Mouse (Mus musculus): ENCODE measurements around the gene Trabd2b.

Gene Trabd2b

DNA sequence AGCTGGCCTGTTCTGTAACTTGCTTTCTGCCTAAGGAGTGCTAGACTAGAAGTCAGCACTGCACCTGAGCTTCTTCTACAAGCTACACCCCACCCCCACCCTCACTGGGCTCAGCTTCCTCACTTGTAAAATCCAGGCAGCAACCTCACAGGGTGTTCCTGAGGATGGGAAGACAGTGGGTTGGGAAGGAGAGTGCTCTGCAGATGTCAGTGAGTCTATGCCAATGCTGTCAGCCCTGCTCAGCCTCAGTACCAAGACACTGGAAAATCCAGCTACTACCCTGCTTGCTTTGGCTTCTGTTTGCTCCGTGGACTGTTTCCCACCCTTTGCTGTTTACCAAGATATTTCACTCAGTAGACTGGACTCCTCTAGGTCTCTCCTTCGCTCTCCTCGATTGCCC is 36.1 kb downstream of the Trabd2b start:
- no peak for DNase-seq (ENCODE audit: low read depth, low spot score)

GRCm38 (mm10) chr4:114448393-114449052 is 42.0 kb downstream of the Trabd2b start:
- no peak for DNase-seq (ENCODE audit: low read depth, low spot score)

DNA sequence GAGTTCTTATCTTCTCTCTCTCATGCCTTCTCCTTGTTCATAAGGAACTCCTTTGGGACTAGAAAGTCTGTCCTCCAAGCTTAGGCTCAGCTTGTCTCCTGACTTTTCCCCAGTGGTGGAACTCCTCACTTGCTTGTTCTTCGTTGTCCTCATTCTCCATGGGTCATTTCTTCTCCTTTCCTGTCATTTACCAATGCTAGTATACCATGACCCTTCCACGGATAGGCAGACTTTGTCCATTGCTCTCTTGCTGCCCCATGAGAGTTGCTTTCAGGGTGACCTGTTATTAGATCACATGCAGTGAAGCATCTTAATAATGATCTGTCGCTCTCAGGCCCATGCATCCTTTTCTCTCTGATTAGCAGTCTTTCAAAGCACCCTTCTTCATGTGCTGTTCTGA is 46.6 kb downstream of the Trabd2b start:
- no peak for DNase-seq (ENCODE audit: low read depth, low spot score)

DNA sequence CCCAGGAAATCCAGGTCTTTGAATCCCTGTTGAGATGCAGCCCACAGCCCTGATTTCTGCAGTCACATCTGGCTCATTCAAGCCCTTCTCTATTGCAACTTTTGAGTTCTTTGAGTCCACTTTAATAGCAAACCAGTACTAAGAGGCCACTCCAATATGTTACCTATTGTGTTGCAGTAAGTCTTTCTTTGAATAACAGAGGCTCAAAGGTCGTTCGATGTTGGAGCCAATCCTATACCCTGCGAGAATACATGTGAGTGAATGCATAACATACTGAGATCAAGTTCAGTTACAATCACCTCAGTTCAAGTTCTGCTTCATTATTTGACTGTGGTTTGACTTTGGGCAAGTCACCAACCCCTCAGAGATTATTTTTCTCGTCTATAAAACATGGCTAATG is 47.5 kb downstream of the Trabd2b start:
- DNase-seq (ENCODE audit: low read depth, low spot score): no peak

- no peak for DNase-seq (ENCODE audit: low read depth, low spot score)
Observed at GRCm38 (mm10) chr4:114454495-114455186, 48.1 kb downstream of the Trabd2b start.

DNA sequence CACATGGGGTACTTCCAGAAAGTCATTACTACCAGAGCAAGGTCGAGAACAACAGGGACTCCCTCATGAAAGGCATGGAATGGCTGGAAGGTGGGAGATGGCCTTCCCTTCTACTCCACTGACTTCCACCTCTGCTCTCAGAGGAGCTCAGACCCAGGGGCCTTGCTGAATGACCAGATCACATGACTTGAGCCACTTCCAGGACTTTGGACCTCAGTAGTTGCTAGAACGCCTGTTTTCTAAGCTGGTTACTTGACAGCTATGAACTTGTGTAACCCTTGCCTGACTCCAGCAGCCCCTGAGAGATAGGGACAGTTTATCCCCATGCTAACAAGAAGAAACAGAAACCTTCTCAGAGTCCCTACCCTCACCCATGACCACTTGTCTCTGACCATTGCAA is 50.6 kb downstream of the Trabd2b start:
- DNase-seq (ENCODE audit: low read depth, low spot score): no peak

GRCm38 (mm10) chr4:114459591-114459990 is 53.1 kb downstream of the Trabd2b start:
- DNase-seq (ENCODE audit: low read depth, low spot score): no peak

GRCm38 (mm10) chr4:114460401-114460800 is 53.9 kb downstream of the Trabd2b start:
- DNase-seq (ENCODE audit: low read depth, low spot score): no peak

DNA sequence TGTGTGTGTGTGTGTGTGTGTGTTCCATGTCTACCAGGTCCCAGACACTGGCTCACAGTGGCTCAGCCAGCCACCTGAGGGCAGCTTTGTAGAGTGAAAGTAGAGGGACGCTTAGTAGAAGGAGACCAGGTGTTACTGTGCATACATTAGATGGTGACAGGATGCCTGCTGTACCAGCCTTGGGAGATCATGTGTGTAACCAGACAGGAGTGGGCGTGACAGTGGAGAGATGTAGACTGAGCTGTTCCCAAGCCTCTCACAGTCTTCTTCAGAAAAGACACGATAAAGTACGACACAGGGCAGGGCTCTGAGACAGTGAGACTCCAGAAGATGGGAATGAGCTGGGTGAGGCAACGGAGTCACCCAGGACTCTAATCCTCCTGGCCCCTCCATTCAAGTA is 54.6 kb downstream of the Trabd2b start:
- DNase-seq (ENCODE audit: low read depth, low spot score): no peak

DNA sequence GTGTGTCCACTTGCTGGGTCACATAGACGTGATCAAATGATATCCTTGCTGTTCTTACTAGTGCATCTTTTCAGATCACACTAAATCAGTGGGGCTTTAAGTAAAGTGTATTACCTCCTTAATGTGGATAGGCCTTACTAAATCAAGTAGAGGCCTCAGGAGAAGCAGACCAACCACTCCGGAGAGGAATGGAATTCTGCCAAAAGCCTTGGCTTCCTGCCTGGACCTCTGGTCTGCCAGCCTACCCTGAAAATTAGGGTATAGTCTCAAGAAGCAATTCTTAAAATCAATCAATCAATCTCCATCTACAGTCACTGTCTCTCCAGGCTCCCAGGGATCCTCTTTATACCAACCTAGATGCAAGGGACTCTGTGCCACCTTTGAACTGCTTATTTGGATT is 59.1 kb downstream of the Trabd2b start:
- DNase-seq (ENCODE audit: low read depth, low spot score): no peak

GRCm38 (mm10) chr4:114467371-114468094 is 61.0 kb downstream of the Trabd2b start:
- DNase-seq (ENCODE audit: low read depth, low spot score): no peak

GRCm38 (mm10) chr4:114468095-114468429 is 61.5 kb downstream of the Trabd2b start:
- DNase-seq (ENCODE audit: low read depth, low spot score): no peak

DNA sequence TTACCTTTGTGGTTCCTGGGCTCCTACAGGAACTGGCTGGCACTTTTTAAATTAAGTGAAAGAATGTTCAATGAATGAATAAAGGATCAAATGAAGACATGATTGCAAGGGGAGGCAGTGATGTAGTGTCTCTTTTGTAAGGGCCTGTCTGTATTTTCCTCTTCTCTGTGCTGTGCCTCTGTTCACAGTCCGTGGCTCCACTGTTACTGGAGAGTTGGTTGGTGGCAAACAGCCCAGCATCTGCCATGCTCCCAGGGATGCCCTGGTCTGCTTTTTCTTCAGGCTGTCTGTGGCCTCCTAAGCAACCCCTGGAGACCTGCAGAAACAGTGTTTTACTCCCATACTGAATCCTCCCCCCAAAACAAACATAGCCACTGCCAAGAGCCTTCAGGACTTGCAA is 63.4 kb downstream of the Trabd2b start:
- DNase-seq (ENCODE audit: low read depth, low spot score): no peak

DNA sequence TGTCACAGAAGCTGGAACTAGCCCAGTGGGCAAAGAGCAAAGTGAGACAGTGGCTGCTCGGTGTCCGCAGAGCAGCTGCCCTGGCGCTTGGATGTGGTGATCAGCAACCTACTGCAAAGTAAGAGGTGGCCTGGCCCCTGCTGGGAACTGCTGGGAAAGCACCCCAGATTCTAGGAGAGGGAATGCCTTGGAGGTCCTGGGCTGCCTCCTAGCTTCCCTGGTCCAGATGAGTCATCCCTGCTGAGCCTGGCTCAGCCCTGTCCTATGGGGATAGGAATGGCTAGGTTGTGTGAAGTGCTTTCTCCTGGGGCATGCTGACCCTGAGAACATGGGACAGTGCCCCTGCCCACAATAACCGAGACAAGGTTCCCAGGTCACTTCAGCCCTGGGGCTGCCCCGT is 65.6 kb downstream of the Trabd2b start:
- no peak for DNase-seq (ENCODE audit: low read depth, low spot score)

DNA sequence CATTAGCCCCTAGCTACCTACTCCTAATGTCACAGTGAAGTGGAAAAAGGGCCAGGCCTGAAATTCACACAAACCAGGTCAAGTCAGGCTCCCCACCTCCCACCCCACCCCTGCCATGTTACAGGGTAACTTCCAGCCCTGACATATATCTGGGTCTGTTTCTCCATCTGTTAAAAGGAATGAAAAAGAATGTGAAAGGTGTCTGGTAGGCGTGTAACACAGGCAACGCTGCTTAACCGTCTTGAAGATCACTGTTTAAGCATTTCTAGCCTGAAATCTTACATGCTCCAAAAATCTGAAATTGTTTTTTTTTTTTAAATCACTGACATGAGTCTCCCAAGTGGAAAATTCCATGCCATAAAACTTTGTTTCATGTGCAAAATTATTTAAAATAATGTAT is 69.8 kb downstream of the Trabd2b start:
- DNase-seq (ENCODE audit: low read depth, low spot score): no peak

- no peak for DNase-seq (ENCODE audit: low read depth, low spot score)
Observed at GRCm38 (mm10) chr4:114477082-114477771, 70.7 kb downstream of the Trabd2b start.

DNA sequence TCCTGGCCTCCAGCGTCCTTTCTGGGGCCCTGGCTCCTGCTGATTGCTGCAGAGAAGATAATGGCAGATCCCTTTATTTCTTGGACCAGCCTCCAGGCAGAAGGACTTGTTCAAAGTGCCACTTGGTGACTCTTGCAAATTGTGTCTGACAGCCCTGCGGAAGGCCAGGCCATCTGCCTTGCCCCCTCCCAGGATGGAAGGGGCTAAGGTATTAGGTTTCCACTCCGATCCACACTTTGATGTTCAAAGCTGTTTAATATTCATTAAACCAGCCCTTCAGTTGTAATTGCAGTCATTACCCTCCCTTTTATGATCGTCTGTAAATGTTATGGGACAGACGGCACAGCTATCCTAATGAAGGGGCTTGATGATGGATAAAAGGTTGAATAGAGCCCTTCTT is 75.0 kb downstream of the Trabd2b start:
- DNase-seq (ENCODE audit: low read depth, low spot score): no peak

DNA sequence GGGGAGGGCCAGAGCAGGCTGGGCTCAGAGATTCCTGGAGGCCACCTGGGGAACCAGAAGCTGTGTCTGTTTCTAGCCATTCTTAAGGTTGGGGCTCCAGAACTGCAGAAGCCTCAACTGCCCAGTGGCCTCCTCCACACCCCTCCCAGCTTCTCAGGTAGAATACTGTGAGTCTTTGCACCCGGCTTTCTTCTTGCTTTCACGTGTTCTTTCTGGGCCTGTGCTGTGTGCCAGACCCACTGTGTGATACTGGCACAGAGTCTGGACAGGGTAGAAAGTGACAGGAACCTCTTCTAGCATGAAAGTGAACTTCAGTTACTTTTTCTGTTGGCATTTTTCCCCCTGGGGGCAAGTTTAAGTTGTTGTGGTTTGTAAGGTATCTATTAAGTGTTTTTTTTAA is 77.6 kb downstream of the Trabd2b start:
- DNase-seq (ENCODE audit: low read depth, low spot score): no peak

- no peak for DNase-seq (ENCODE audit: low read depth, low spot score)
Observed at GRCm38 (mm10) chr4:114485996-114486395, 79.5 kb downstream of the Trabd2b start.

DNA sequence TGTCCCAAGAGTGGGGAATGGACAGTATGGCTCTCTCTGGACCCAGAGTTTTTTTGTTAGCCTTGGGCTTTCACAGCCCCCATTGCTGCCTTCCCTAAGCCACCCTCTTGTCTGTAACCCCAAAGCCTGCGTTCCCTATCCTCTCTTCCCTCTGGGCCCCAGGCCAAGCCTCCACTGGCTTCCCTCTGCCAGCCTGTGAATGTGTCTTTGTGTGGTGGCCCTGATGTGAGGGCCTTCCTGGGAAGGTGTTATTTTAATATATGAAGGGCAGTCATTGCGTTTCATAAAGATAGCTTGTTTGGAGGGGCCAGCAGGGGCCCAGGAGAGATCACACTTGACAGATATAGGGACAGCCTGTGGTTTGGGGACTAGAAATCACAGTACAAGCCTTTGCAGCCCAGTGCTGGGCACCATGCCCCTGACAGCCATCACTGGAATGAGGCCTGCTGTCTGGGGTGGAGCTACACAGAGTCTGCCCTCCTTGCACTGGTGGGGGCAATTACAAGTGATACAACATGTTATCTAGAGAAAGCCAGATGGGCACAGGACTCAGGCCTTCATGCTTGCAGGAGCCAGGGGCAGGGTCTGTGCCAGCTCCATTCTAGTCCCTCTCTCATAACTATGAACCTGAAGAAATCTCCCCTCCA is 80.5 kb downstream of the Trabd2b start:
- DNase-seq (ENCODE audit: low read depth, low spot score): no peak

GRCm38 (mm10) chr4:114487701-114488100 is 81.2 kb downstream of the Trabd2b start:
- DNase-seq (ENCODE audit: low read depth, low spot score): no peak

DNA sequence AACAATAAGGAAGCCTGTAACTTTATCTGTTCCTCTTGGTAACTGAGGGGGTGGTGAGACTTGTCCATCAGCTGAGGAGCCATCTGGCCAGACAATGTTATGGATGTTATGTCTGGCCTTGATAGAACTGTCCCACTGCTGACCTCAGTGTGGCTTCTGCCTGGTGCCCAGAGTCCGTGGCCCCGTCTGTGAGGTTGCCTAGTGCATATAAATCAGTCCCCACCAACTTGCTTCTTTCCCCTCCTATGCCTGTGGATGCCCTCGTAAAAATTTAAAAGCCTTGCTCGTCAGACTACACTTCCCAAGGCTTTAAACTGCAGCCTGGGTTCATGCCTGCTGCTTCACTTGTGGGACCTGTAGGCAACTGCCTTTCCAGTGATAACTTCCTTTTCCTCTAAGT is 85.6 kb downstream of the Trabd2b start:
- DNase-seq (ENCODE audit: low read depth, low spot score): no peak
